In genomic region chr10:80186649-80187048, GRCm38 (mm10) we compare ENCODE assay signal across 24 mouse cellular contexts. TPM values are rescaled to one million over a fixed set of nuclear protein-coding genes. Genes with fewer than 3 reads are reported as not detected.
DNase-seq lines count a peak whose midpoint lies in the region; ATAC-seq and TF ChIP-seq lines count a peak whose summit lies in the region.
"Had no signal": no experiment of that assay in that cellular context is flagged by ENCODE, and none has a peak within 500 bp of the region (broad histone marks: within the 10 kb centered on the region; RNA-seq: fewer than 3 reads in every experiment).

No protein-coding gene starts in this region.

- H3K9ac ChIP-seq in midbrain, embryonic 12.5 days (replicated peaks), result peak overlapping the region; percentile 34; the same call in 1 of the 2 replicates
- no peak overlapping the region for H3K9ac ChIP-seq in midbrain, postnatal 0 days (replicated peaks; ENCODE audit: low read length, poor library complexity, severe bottlenecking)
- no peak overlapping the region for H3K9ac ChIP-seq in lung, postnatal 0 days (replicated peaks; ENCODE audit: low read depth)
- H3K9ac ChIP-seq: embryonic facial prominence, embryonic 15.5 days; heart, embryonic 13.5 days; hindbrain, embryonic 12.5 days had no signal

- ATAC-seq in midbrain, embryonic 12.5 days (ENCODE audit: low FRiP score, low read depth), result no peak
- ATAC-seq in midbrain, postnatal 0 days (ENCODE audit: low FRiP score), result no peak
- no peak for ATAC-seq in lung, postnatal 0 days
- ATAC-seq: hindbrain, embryonic 16.5 days; inflammation-experienced regulatory T-cells, adult 6 months; intestine, postnatal 0 days; Patski had no signal

- TF ChIP-seq CTCF in midbrain, postnatal 0 days (IDR thresholded peaks at IDR 0.05), result no peak
- no peak for TF ChIP-seq CTCF in lung, postnatal 0 days (IDR thresholded peaks at IDR 0.05)

- intact Hi-C loops in heart, postnatal 10 days (cut with DNase I), result no loop called here

- peak overlapping the region; percentile 35 for H3K4me2 ChIP-seq in midbrain, embryonic 12.5 days (replicated peaks)
- H3K4me2 ChIP-seq in midbrain, postnatal 0 days (ENCODE audit: low read depth, low read length, poor library complexity, severe bottlenecking), result no peak overlapping the region
- no peak overlapping the region for H3K4me2 ChIP-seq in lung, postnatal 0 days (replicated peaks; ENCODE audit: low read depth, low read length)
- H3K4me2 ChIP-seq: embryonic facial prominence, embryonic 15.5 days; forebrain, embryonic 12.5 days; heart, embryonic 13.5 days; hindbrain, embryonic 12.5 days had no signal

- WGBS in midbrain, embryonic 12.5 days, result 45% methylated on average over 26 of the region's 27 CpGs
- 43% methylated on average over 27 of the region's 27 CpGs for WGBS in midbrain, postnatal 0 days
- 61% methylated on average over 27 of the region's 27 CpGs for WGBS in lung, postnatal 0 days

- peak overlapping the region; percentile 97 for H3K27ac ChIP-seq in midbrain, embryonic 12.5 days (replicated peaks)
- no peak overlapping the region for H3K27ac ChIP-seq in midbrain, postnatal 0 days (ENCODE audit: low read depth, low read length)
- H3K27ac ChIP-seq in lung, postnatal 0 days (ENCODE audit: low read length), result no peak overlapping the region
- H3K27ac ChIP-seq: embryonic facial prominence, embryonic 15.5 days; forebrain, embryonic 12.5 days; heart, adult 2 months; heart, embryonic 13.5 days; hindbrain, embryonic 12.5 days had no signal

- H3K27me3 ChIP-seq in midbrain, embryonic 12.5 days, result peaks cover 43% of the 10 kb centered on the region
- H3K27me3 ChIP-seq in midbrain, postnatal 0 days (ENCODE audit: insufficient read depth, low read length), result no peaks in the 10 kb centered on the region
- peaks cover 20% of the 10 kb centered on the region for H3K27me3 ChIP-seq in lung, postnatal 0 days (replicated peaks; ENCODE audit: insufficient read depth, low read length)

- H3K4me3 ChIP-seq in midbrain, embryonic 12.5 days, result peak overlapping the region; percentile 19
- H3K4me3 ChIP-seq in midbrain, postnatal 0 days (ENCODE audit: low read depth, low read length), result no peak overlapping the region
- H3K4me3 ChIP-seq in lung, postnatal 0 days (ENCODE audit: low read depth, low read length), result no peak overlapping the region
- H3K4me3 ChIP-seq: embryonic facial prominence, embryonic 15.5 days; erythroblast, embryonic 14.5 days; forebrain, embryonic 12.5 days; heart, adult 2 months; heart, embryonic 13.5 days; hindbrain, embryonic 12.5 days had no signal

- no peaks in the 10 kb centered on the region for H3K9me3 ChIP-seq in midbrain, embryonic 12.5 days
- no peaks in the 10 kb centered on the region for H3K9me3 ChIP-seq in midbrain, postnatal 0 days (ENCODE audit: low read length)
- no peaks in the 10 kb centered on the region for H3K9me3 ChIP-seq in lung, postnatal 0 days (ENCODE audit: low read length)
- H3K9me3 ChIP-seq: embryonic facial prominence, embryonic 15.5 days; forebrain, embryonic 12.5 days; heart, embryonic 13.5 days; hindbrain, embryonic 12.5 days had no signal

- TF ChIP-seq EP300 in lung, postnatal 0 days (IDR thresholded peaks at IDR 0.05), result no peak

- H3K36me3 ChIP-seq in midbrain, embryonic 12.5 days, result peaks cover 51% of the 10 kb centered on the region
- H3K36me3 ChIP-seq in midbrain, postnatal 0 days (ENCODE audit: insufficient read depth, low read length), result peaks cover 19% of the 10 kb centered on the region
- no peaks in the 10 kb centered on the region for H3K36me3 ChIP-seq in lung, postnatal 0 days (ENCODE audit: insufficient read depth, low read length)

- peaks cover 49% of the 10 kb centered on the region for H3K4me1 ChIP-seq in midbrain, embryonic 12.5 days
- 0 out of 2 replicates have a peak, but pooled peaks cover 4% of the 10 kb centered on the region for H3K4me1 ChIP-seq in midbrain, postnatal 0 days (ENCODE audit: insufficient read depth, low read length)
- H3K4me1 ChIP-seq in lung, postnatal 0 days (ENCODE audit: insufficient read depth, low read depth, low read length), result no peaks in the 10 kb centered on the region; the same call in 1 of the 2 replicates

- DNase-seq in heart, adult 11 months, result peak; percentile 92
- no peak for DNase-seq in heart, postnatal 10 days
- no peak for DNase-seq in midbrain, postnatal 0 days (ENCODE audit: low spot score)
- peak; percentile 62 for DNase-seq in ZHBTc4 (ENCODE audit: low read depth, low spot score)
- DNase-seq in layer of hippocampus, adult 18-20 months (ENCODE audit: low spot score in 2 of 2), result no peak
- DNase-seq in lung, postnatal 0 days (ENCODE audit: low spot score), result no peak
- DNase-seq: adrenal gland, adult 2 months; adrenal gland, postnatal 25 days; cerebellum, adult 18-20 months; cerebellum, adult 9-11 months; cerebellum, postnatal 36 days; gastrocnemius, postnatal 10 days; heart, adult 2 months; heart, postnatal 4 days had no signal

RNA-seq across cellular contexts. Expression of gene Efna2, which starts 7.4 kb away (rescaled TPM):
- 1 to 10 TPM; 1.4 to 1.7 TPM for total RNA-seq in heart, postnatal 10 days (2021)
- polyA plus RNA-seq in midbrain, embryonic 12.5 days (2016; fragmentation: Nextera tagmentation; extraction: Ambion mirVana), result 114 and 127 TPM in 2 replicates
- total RNA-seq in midbrain, postnatal 0 days (2014; rRNA removed), result 45.1 and 51.1 TPM in 2 replicates
- polyA plus RNA-seq in midbrain, postnatal 0 days (2015; fragmentation: Nextera tagmentation; extraction: Ambion mirVana), result 52.1 and 58.4 TPM in 2 replicates
- total RNA-seq in layer of hippocampus, adult 18-20 months (2021), result 10 to 100 TPM in 1 of 2 experiments, 1 to 10 TPM in 1; 8.9 to 10.1 TPM
- polyA plus RNA-seq in lung, postnatal 0 days (2015; fragmentation: Nextera tagmentation; extraction: Ambion mirVana), result 5.1 and 6.9 TPM in 2 replicates
- polyA plus RNA-seq: inflammation-experienced regulatory T-cells, adult 6 months had no signal

RNA-seq across cellular contexts. Expression of gene 1600002K03Rik, which starts 13.9 kb away (rescaled TPM):
- 1 to 10 TPM; 3.1 to 3.4 TPM for total RNA-seq in heart, postnatal 10 days (2021)
- 12.9 and 13.6 TPM in 2 replicates for polyA plus RNA-seq in midbrain, embryonic 12.5 days (2016; fragmentation: Nextera tagmentation; extraction: Ambion mirVana)
- 2.3 and 2.8 TPM in 2 replicates for total RNA-seq in midbrain, postnatal 0 days (2014; rRNA removed)
- polyA plus RNA-seq in midbrain, postnatal 0 days (2015; fragmentation: Nextera tagmentation; extraction: Ambion mirVana), result 4.1 and 5.3 TPM in 2 replicates
- total RNA-seq in layer of hippocampus, adult 18-20 months (2021), result 1 to 10 TPM; 6.4 to 6.5 TPM
- polyA plus RNA-seq in lung, postnatal 0 days (2015; fragmentation: Nextera tagmentation; extraction: Ambion mirVana), result 10.4 and 11.7 TPM in 2 replicates

RNA-seq across cellular contexts. Expression of gene Cirbp, which starts 20.9 kb away (rescaled TPM):
- total RNA-seq in heart, postnatal 10 days (2021), result 100 to 1,000 TPM; 113 to 134 TPM
- polyA plus RNA-seq in midbrain, embryonic 12.5 days (2016; fragmentation: Nextera tagmentation; extraction: Ambion mirVana), result 227 and 233 TPM in 2 replicates
- total RNA-seq in midbrain, postnatal 0 days (2014; rRNA removed), result 315 and 337 TPM in 2 replicates
- polyA plus RNA-seq in midbrain, postnatal 0 days (2015; fragmentation: Nextera tagmentation; extraction: Ambion mirVana), result 760 and 829 TPM in 2 replicates
- 10 to 100 TPM; 60.7 to 76.4 TPM for total RNA-seq in layer of hippocampus, adult 18-20 months (2021)
- polyA plus RNA-seq in lung, postnatal 0 days (2015; fragmentation: Nextera tagmentation; extraction: Ambion mirVana), result 203 and 305 TPM in 2 replicates

RNA-seq across cellular contexts. Expression of gene Midn, which starts 38.6 kb away (rescaled TPM):
- 100 to 1,000 TPM; 132 to 190 TPM for total RNA-seq in heart, postnatal 10 days (2021)
- 41.7 and 46.4 TPM in 2 replicates for polyA plus RNA-seq in midbrain, embryonic 12.5 days (2016; fragmentation: Nextera tagmentation; extraction: Ambion mirVana)
- 114 and 143 TPM in 2 replicates for total RNA-seq in midbrain, postnatal 0 days (2014; rRNA removed)
- polyA plus RNA-seq in midbrain, postnatal 0 days (2015; fragmentation: Nextera tagmentation; extraction: Ambion mirVana), result 16.3 and 17.2 TPM in 2 replicates
- 10 to 100 TPM; 59.4 to 68.4 TPM for total RNA-seq in layer of hippocampus, adult 18-20 months (2021)
- polyA plus RNA-seq in lung, postnatal 0 days (2015; fragmentation: Nextera tagmentation; extraction: Ambion mirVana), result 13.2 and 14.2 TPM in 2 replicates

RNA-seq across cellular contexts. Expression of gene Mum1, which starts 39.6 kb away (rescaled TPM):
- total RNA-seq in heart, postnatal 10 days (2021), result 10 to 100 TPM; 20.3 to 23.1 TPM
- 151 and 195 TPM in 2 replicates for polyA plus RNA-seq in midbrain, embryonic 12.5 days (2016; fragmentation: Nextera tagmentation; extraction: Ambion mirVana)
- 45.1 and 60.9 TPM in 2 replicates for total RNA-seq in midbrain, postnatal 0 days (2014; rRNA removed)
- polyA plus RNA-seq in midbrain, postnatal 0 days (2015; fragmentation: Nextera tagmentation; extraction: Ambion mirVana), result 42.4 and 49.6 TPM in 2 replicates
- total RNA-seq in layer of hippocampus, adult 18-20 months (2021), result 10 to 100 TPM; 37.4 to 45.1 TPM
- polyA plus RNA-seq in lung, postnatal 0 days (2015; fragmentation: Nextera tagmentation; extraction: Ambion mirVana), result 34.0 and 36.9 TPM in 2 replicates

Comparison
In these comparisons a context has a peak if more than half of its experiments do, and no peak if none do; other contexts are left out.
1. DNase-seq: peak in heart, adult 11 months (single experiment) and ZHBTc4 (single experiment); none in heart, postnatal 10 days (0 of 2), midbrain, postnatal 0 days (single experiment), layer of hippocampus, adult 18-20 months (0 of 2) and lung, postnatal 0 days (single experiment).